Mouse (Mus musculus): ENCODE data around the gene Rtl1.

Gene Rtl1

GRCm38 (mm10) chr12:109572259-109572658, 27.9 kb downstream of the Rtl1 start:
- DNase-seq (ENCODE audit: low spot score), result no peak

- no peak for DNase-seq (ENCODE audit: low spot score)
Measured at GRCm38 (mm10) chr12:109560111-109560695, 39.9 kb downstream of the Rtl1 start.

GRCm38 (mm10) chr12:109558891-109559487, 41.1 kb downstream of the Rtl1 start:
- no peak for DNase-seq (ENCODE audit: low spot score)

GRCm38 (mm10) chr12:109558226-109558824, 41.8 kb downstream of the Rtl1 start:
- DNase-seq (ENCODE audit: low spot score), result no peak

GRCm38 (mm10) chr12:109555837-109556409, 44.2 kb downstream of the Rtl1 start:
- no peak for DNase-seq (ENCODE audit: low spot score)

- DNase-seq (ENCODE audit: low spot score), result no peak
Measured at GRCm38 (mm10) chr12:109553568-109553967, 46.6 kb downstream of the Rtl1 start.

GRCm38 (mm10) chr12:109552754-109553525, 47.2 kb downstream of the Rtl1 start:
- DNase-seq (ENCODE audit: low spot score), result no peak

GRCm38 (mm10) chr12:109551771-109552170, 48.4 kb downstream of the Rtl1 start:
- DNase-seq (ENCODE audit: low spot score), result no peak

GRCm38 (mm10) chr12:109547085-109547484, 53.0 kb downstream of the Rtl1 start:
- DNase-seq (ENCODE audit: low spot score), result no peak

- no peak for DNase-seq (ENCODE audit: low spot score)
Measured at GRCm38 (mm10) chr12:109545875-109546732, 54.0 kb downstream of the Rtl1 start.

GRCm38 (mm10) chr12:109543281-109543923, 56.7 kb downstream of the Rtl1 start:
- no peak for DNase-seq (ENCODE audit: low spot score)

- no peak for DNase-seq (ENCODE audit: low spot score)
Measured at GRCm38 (mm10) chr12:109542635-109543249, 57.4 kb downstream of the Rtl1 start.

- DNase-seq (ENCODE audit: low spot score), result no peak
Measured at GRCm38 (mm10) chr12:109542011-109542410, 58.1 kb downstream of the Rtl1 start.

GRCm38 (mm10) chr12:109541540-109541899, 58.6 kb downstream of the Rtl1 start:
- no peak for DNase-seq (ENCODE audit: low spot score)

GRCm38 (mm10) chr12:109540739-109541539, 59.2 kb downstream of the Rtl1 start:
- peak; percentile 27 for DNase-seq (ENCODE audit: low spot score)

- DNase-seq (ENCODE audit: low spot score), result no peak
Measured at GRCm38 (mm10) chr12:109539950-109540349, 60.2 kb downstream of the Rtl1 start.

All from ovary, postnatal 14 days (tissue).